Mouse (Mus musculus) kidney, embryonic 14.5 days (tissue): ENCODE measurements at regions not wholly inside any gene's neighbourhood (a gene's known extent, or its start where the extent isn't known, plus 50 kb on each side); places are given as distances from the start of the nearest gene placed in this dataset.

Experiments used
- ATAC-seq: fragments of 200-750 bp; cut with Nextera tagmentation; 2 replicates; pipeline ENCODE4 v1.8.0; 2017; ENCODE audit warnings: moderate number of reproducible peaks, mild to moderate bottlenecking, moderate TSS enrichment, moderate library complexity; ENCODE audit not compliant: low FRiP score, low TSS enrichment
- H3K27ac ChIP-seq: fragments of 300-500 bp; sonication (generic); 2 replicates; pipeline ENCODE4 v1.5.1; 2014; ENCODE audit warnings: low read depth, mild to moderate bottlenecking, low read length, moderate library complexity, mixed read lengths
- H3K27me3 ChIP-seq: fragments of 300-500 bp; sonication (generic); 2 replicates; pipeline ENCODE4 v1.6.1; 2014; ENCODE audit warnings: mild to moderate bottlenecking, low read length; ENCODE audit not compliant: control insufficient read depth, insufficient read depth
- H3K36me3 ChIP-seq: fragments of 300-500 bp; sonication (generic); 2 replicates; pipeline ENCODE4 v1.6.1; 2014; ENCODE audit warnings: low read length, mixed read lengths; ENCODE audit not compliant: control insufficient read depth, insufficient read depth
- H3K4me1 ChIP-seq: fragments of 300-500 bp; sonication (generic); 2 replicates; pipeline ENCODE4 v1.6.1; 2014; ENCODE audit warnings: low read length, mixed read lengths; ENCODE audit not compliant: control insufficient read depth, insufficient read depth
- H3K4me2 ChIP-seq: fragments of 300-500 bp; sonication (generic); replicated peaks from 2 replicates; pipeline ENCODE4 v1.6.1; 2014; ENCODE audit warnings: low read depth, mild to moderate bottlenecking, low read length
- H3K4me3 ChIP-seq: fragments of 300-500 bp; sonication (generic); 2 replicates; pipeline ENCODE4 v1.5.1; 2014; ENCODE audit warnings: mild to moderate bottlenecking, low read length
- H3K9ac ChIP-seq: fragments of 300-500 bp; sonication (generic); 2 replicates; pipeline ENCODE4 v1.6.1; 2014; ENCODE audit warnings: low read depth, mild to moderate bottlenecking, low read length, moderate library complexity
- H3K9me3 ChIP-seq: fragments of 300-500 bp; sonication (generic); 2 replicates; pipeline ENCODE4 v1.6.1; 2016; ENCODE audit warnings: low read length; ENCODE audit not compliant: control insufficient read depth
- WGBS: fragments of 180-500 bp; shearing (Covaris S2); extraction: QIAGEN DNeasy Blood & Tissue Kit; methylation state at CpG from one replicate; pipeline ENCODE4 v1.1.7; 2014; 5-methylcytosine and 5-hydroxymethylcytosine counted together

- no peaks in the 10 kb centered on the region; the same call in 1 of the 2 replicates for H3K27me3 ChIP-seq
- H3K9me3 ChIP-seq: no peaks in the 10 kb centered on the region
- no peak overlapping the region for H3K4me2 ChIP-seq
- no peak overlapping the region for H3K27ac ChIP-seq
- WGBS: 68% methylated on average over 3 of the region's 3 CpGs
- no peaks in the 10 kb centered on the region for H3K36me3 ChIP-seq
- H3K4me1 ChIP-seq: peaks cover 3% of the 10 kb centered on the region; the same call in 1 of the 2 replicates
- no peak overlapping the region for H3K9ac ChIP-seq
- no peak overlapping the region for H3K4me3 ChIP-seq
- ATAC-seq: no peak
Measured at GRCm38 (mm10) chr4:114711082-114711481, 110.4 kb upstream of the Gm12830 start.

GRCm38 (mm10) chr4:114712005-114712665 lies 109.4 kb upstream of the Gm12830 start:
- no peak overlapping the region for H3K4me3 ChIP-seq
- no peak overlapping the region; the same call in 1 of the 2 replicates for H3K27ac ChIP-seq
- WGBS: 17% methylated on average over 7 of the region's 7 CpGs
- H3K9me3 ChIP-seq: no peaks in the 10 kb centered on the region
- H3K4me2 ChIP-seq: no peak overlapping the region
- H3K4me1 ChIP-seq: peaks cover 3% of the 10 kb centered on the region; the same call in 1 of the 2 replicates
- H3K27me3 ChIP-seq: peaks cover 2% of the 10 kb centered on the region; the same call in 1 of the 2 replicates
- ATAC-seq: peak; percentile 88
- H3K36me3 ChIP-seq: no peaks in the 10 kb centered on the region
- H3K9ac ChIP-seq: no peak overlapping the region

GRCm38 (mm10) chr4:114712921-114713527 lies 108.5 kb upstream of the Gm12830 start:
- Histone ChIP-seq H3K4me3 (no peak overlapping the region), H3K27me3 (peaks cover 2% of the 10 kb centered on the region; the same call in 1 of the 2 replicates), H3K27ac (no peak overlapping the region), H3K36me3 (no peaks in the 10 kb centered on the region), H3K4me1 (peaks cover 3% of the 10 kb centered on the region; the same call in 1 of the 2 replicates), H3K4me2 (no peak overlapping the region), H3K9me3 (0 out of 2 replicates have a peak, but pooled peaks cover 4% of the 10 kb centered on the region), H3K9ac (no peak overlapping the region)
- WGBS: 42% methylated on average over 4 of the region's 4 CpGs
- no peak for ATAC-seq

GRCm38 (mm10) chr4:114716703-114717102 lies 104.8 kb upstream of the Gm12830 start:
- Histone ChIP-seq H3K36me3 (no peaks in the 10 kb centered on the region), H3K4me3 (no peak overlapping the region), H3K27ac (no peak overlapping the region), H3K9ac (no peak overlapping the region), H3K4me2 (no peak overlapping the region), H3K4me1 (peaks cover 6% of the 10 kb centered on the region; the same call in 1 of the 2 replicates), H3K27me3 (0 out of 2 replicates have a peak, but pooled peaks cover 2% of the 10 kb centered on the region), H3K9me3 (0 out of 2 replicates have a peak, but pooled peaks cover 5% of the 10 kb centered on the region)
- ATAC-seq: no peak
- 92% methylated on average over 2 of the region's 2 CpGs for WGBS

GRCm38 (mm10) chr4:114720696-114721095 lies 100.8 kb upstream of the Gm12830 start:
- H3K4me3 ChIP-seq: no peak overlapping the region
- WGBS: 32% methylated on average over 3 of the region's 3 CpGs
- no peaks in the 10 kb centered on the region for H3K36me3 ChIP-seq
- 0 out of 2 replicates have a peak, but pooled peaks cover 3% of the 10 kb centered on the region for H3K4me1 ChIP-seq
- no peak for ATAC-seq
- H3K9ac ChIP-seq: no peak overlapping the region
- 0 out of 2 replicates have a peak, but pooled peaks cover 5% of the 10 kb centered on the region for H3K9me3 ChIP-seq
- no peak overlapping the region for H3K4me2 ChIP-seq
- 0 out of 2 replicates have a peak, but pooled peaks cover 2% of the 10 kb centered on the region for H3K27me3 ChIP-seq
- no peak overlapping the region for H3K27ac ChIP-seq

- H3K4me2 ChIP-seq: no peak overlapping the region
- no peak overlapping the region for H3K4me3 ChIP-seq
- H3K4me1 ChIP-seq: 0 out of 2 replicates have a peak, but pooled peaks cover 3% of the 10 kb centered on the region
- H3K27me3 ChIP-seq: 0 out of 2 replicates have a peak, but pooled peaks cover 2% of the 10 kb centered on the region
- WGBS: 48% methylated on average over 2 of the region's 2 CpGs
- no peak overlapping the region for H3K27ac ChIP-seq
- H3K9ac ChIP-seq: no peak overlapping the region
- H3K9me3 ChIP-seq: 0 out of 2 replicates have a peak, but pooled peaks cover 5% of the 10 kb centered on the region
- no peaks in the 10 kb centered on the region for H3K36me3 ChIP-seq
- ATAC-seq: 0 out of 2 replicates have a peak, but pooled peaks have one; percentile 43
Measured at GRCm38 (mm10) chr4:114721386-114721785, 100.1 kb upstream of the Gm12830 start.

- Histone ChIP-seq H3K9me3 (no peaks in the 10 kb centered on the region), H3K4me2 (no peak overlapping the region), H3K4me1 (no peaks in the 10 kb centered on the region), H3K27me3 (no peaks in the 10 kb centered on the region), H3K9ac (no peak overlapping the region), H3K27ac (no peak overlapping the region), H3K4me3 (no peak overlapping the region), H3K36me3 (no peaks in the 10 kb centered on the region)
- no peak for ATAC-seq
- 89% methylated on average over 11 of the region's 11 CpGs for WGBS
Measured at GRCm38 (mm10) chr4:114728235-114729000, 93.1 kb upstream of the Gm12830 start.

- Histone ChIP-seq H3K4me1 (no peaks in the 10 kb centered on the region; the same call in 1 of the 2 replicates), H3K4me3 (no peak overlapping the region), H3K9me3 (no peaks in the 10 kb centered on the region), H3K27ac (no peak overlapping the region), H3K9ac (no peak overlapping the region), H3K27me3 (no peaks in the 10 kb centered on the region), H3K36me3 (no peaks in the 10 kb centered on the region), H3K4me2 (no peak overlapping the region)
- 87% methylated on average over 10 of the region's 10 CpGs for WGBS
- no peak; the same call in 1 of the 2 replicates for ATAC-seq
Measured at GRCm38 (mm10) chr4:114733256-114734004, 88.1 kb upstream of the Gm12830 start.
